Mouse (Mus musculus): ENCODE data around the gene Slc38a9. TPM values are rescaled to one million over a fixed set of nuclear protein-coding genes. Genes with fewer than 3 reads are reported as not detected.

Slc38a9 gene
- polyA plus RNA-seq, 1 experiment = 1.1 TPM

GRCm38 (mm10) chr13:112765654-112766053, 105.1 kb downstream of the Slc38a9 start:
- no peak for TF ChIP-seq GATA1 (IDR thresholded peaks at IDR 0.05; ENCODE audit: low read length)

DNA sequence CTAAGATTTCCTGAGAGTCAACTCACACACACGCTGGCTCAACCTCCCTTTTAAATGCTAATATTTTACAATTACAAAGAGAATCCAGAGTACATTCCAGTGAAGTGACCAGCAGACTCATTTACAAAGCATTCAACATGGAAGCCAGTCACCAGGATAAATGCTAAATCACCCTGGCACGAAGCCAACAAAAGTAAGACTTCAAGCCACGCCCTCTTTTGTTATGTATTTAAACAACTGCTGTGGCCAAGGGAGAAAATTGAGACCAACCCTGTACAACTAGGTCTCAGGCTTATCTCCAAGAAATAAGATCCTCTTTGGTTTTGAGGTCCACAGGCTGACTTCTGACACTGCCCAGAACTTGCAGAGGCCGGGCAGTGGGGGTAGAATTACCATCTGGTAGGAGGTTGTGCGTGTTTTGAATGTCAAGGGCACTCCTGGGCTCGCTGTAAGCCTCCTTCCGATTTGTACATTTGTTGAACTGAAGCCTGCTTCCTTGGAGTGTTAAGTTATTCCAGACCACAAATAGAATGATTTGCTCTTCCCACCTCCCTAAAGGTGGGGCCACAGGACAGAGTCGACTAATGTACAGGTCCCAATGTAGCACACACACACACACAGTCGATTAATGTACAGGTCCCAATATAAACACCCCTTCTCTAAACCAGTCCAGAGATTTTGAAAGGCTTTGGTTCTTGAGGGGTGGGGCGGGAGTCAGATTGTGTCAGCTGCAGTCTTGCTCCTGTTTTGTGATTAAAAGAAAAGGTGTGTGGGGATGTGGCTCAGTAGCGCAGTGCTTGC, 110.2 kb downstream of the Slc38a9 start:
- TF ChIP-seq GATA1 (IDR thresholded peaks at IDR 0.05; ENCODE audit: low read length) = no peak

DNA sequence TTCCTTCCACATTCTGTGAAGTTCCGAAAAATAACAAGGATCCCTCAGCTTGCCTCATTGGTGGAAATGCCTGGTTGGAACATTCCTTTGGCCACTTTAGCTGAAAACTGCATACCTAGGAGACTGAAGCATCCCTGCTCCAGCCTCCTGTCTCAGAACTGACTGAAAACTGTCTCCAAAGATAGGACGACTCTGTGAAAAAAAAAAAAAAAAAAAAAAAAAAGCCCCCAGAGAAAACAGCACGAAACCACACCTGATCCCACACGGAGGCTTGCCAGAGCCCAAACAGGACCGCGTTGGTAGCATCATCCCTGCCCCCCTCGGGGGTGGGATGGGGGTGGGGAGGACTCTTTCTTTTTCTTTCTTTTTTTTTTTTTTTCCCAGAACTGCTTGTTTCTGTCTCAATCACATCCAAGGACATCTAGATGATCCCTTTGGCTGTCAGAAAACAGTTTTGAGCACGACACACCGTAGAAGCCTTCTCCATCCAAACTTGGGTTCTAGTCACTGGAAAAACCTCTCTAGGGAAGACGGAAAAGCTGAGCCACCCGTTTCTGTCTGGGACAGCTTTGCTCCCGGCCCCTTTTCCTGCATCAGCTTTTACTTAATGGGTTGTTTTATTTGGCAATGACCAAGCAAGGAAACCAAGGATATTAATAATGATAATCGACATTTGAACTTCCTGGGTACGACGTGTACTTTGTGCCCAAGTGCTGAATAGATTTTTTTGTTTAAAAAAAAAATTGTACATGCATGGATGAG, 111.1 kb downstream of the Slc38a9 start:
- no peak for TF ChIP-seq GATA1 (IDR thresholded peaks at IDR 0.05; ENCODE audit: low read length)

DNA sequence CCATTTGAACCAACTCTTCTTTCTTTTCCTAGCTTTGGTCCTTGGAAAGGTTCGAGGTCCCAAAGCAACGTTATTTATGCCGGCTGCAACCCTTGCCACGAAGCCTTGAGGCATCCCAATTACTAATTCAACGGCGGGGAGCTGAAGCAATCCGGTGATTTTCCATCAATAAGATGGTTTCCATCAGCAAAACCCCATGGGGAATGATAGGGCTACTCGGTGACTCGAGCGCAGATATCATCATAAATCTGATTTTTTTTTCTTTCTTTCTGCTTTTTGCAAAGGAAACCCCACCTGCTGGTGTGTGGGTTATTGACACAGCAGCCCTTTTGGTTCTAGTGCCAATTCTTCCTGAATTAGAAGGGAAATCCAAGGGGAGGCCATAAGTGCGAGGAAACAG, 111.7 kb downstream of the Slc38a9 start:
- TF ChIP-seq GATA1 (IDR thresholded peaks at IDR 0.05; ENCODE audit: low read length) = no peak

- no peak for TF ChIP-seq GATA1 (IDR thresholded peaks at IDR 0.05; ENCODE audit: low read length)
These were observed 112.3 kb downstream of the Slc38a9 start for GRCm38 (mm10) chr13:112772861-112773260.

GRCm38 (mm10) chr13:112773991-112774675, 113.6 kb downstream of the Slc38a9 start:
- no peak for TF ChIP-seq GATA1 (IDR thresholded peaks at IDR 0.05; ENCODE audit: low read length)

DNA sequence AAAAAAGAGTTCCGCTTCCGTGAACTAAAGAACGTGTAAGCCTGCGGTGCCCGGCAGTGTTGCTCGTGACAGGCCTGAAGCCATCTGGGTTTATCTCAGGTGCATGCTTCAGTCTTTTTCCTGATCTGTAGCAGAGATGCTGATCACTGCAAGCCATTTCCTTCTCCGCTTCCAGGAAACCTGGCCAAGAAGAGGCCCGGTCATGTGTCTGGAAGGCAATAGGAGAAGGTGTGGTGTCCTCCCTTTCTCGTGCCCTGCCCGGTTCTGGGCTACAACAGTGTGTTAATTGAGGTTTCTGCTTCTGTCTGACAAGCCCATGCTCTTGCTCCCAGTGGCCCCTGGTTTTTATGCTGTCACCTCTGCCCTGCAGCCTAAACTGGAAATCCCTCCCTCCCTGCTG, 115.3 kb downstream of the Slc38a9 start:
- TF ChIP-seq GATA1 (IDR thresholded peaks at IDR 0.05; ENCODE audit: low read length) = no peak

GRCm38 (mm10) chr13:112778407-112778806, 117.9 kb downstream of the Slc38a9 start:
- TF ChIP-seq GATA1 (IDR thresholded peaks at IDR 0.05; ENCODE audit: low read length) = no peak

- no peak for TF ChIP-seq GATA1 (IDR thresholded peaks at IDR 0.05; ENCODE audit: low read length)
These were observed 124.8 kb downstream of the Slc38a9 start for GRCm38 (mm10) chr13:112785305-112785704.

DNA sequence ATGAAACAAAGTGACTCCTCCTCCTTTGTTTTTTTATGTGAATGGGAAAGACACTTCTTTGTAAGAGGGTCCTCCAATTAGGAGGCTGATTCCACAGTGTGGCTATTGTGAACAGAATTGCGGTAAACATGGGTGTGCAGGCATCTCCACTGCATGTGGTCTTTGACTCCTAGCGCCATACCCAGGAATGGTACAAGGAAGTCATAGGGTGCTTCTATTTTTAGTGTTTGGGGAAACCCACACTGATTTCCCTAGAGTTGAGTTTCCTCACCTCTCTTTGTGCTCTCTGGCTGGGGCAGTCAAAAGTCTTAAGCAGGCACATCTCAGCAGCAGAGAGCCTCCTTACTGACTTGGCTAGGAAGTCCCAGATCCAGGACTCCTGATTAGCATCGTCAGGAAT, 125.6 kb downstream of the Slc38a9 start:
- no peak for TF ChIP-seq GATA1 (IDR thresholded peaks at IDR 0.05; ENCODE audit: low read length)

GRCm38 (mm10) chr13:112786942-112787533, 126.5 kb downstream of the Slc38a9 start:
- TF ChIP-seq GATA1 (IDR thresholded peaks at IDR 0.05; ENCODE audit: low read length) = no peak

Other genes starting within 250 kb of the Slc38a9 start
- 0.16 and 0.22 TPM in 2 replicates for gene Il6st, start 196.7 kb upstream of the Slc38a9 start, polyA plus RNA-seq (2012)
- gene Il31ra, start 66.4 kb upstream of the Slc38a9 start, polyA plus RNA-seq (2012) = not detected in 2 replicates
- not detected in 2 replicates for gene Ddx4, start 8.3 kb upstream of the Slc38a9 start, polyA plus RNA-seq (2012)
- gene Plpp1, start 140.0 kb downstream of the Slc38a9 start, polyA plus RNA-seq (2012) = 2.6 and 2.8 TPM in 2 replicates

Measured in G1E-ER4 (cell line).